8 mouse cellular contexts compared by ENCODE assay signal in genomic region chr11:88186947-88187243, GRCm38 (mm10). TPM values are rescaled to one million over a fixed set of nuclear protein-coding genes. Genes with fewer than 3 reads are reported as not detected.
DNase-seq lines count a peak whose midpoint lies in the region; ATAC-seq and TF ChIP-seq lines count a peak whose summit lies in the region.

No protein-coding gene starts in this region.

- peak overlapping the region; percentile 43 for H3K4me2 ChIP-seq in embryonic facial prominence, embryonic 12.5 days (replicated peaks)
- H3K4me2 ChIP-seq in hindbrain, postnatal 0 days (ENCODE audit: low read depth, low read length), result no peak overlapping the region
- H3K4me2 ChIP-seq in neural tube, embryonic 12.5 days (replicated peaks), result peak overlapping the region; percentile 42

- no peaks in the 10 kb centered on the region for H3K9me3 ChIP-seq in embryonic facial prominence, embryonic 12.5 days
- H3K9me3 ChIP-seq in hindbrain, postnatal 0 days (ENCODE audit: low read length), result no peaks in the 10 kb centered on the region
- H3K9me3 ChIP-seq in neural tube, embryonic 12.5 days, result no peaks in the 10 kb centered on the region

- no peak overlapping the region for H3K9ac ChIP-seq in embryonic facial prominence, embryonic 12.5 days
- H3K9ac ChIP-seq in hindbrain, postnatal 0 days (replicated peaks; ENCODE audit: low read length), result peak overlapping the region; percentile 18; the same call in 1 of the 2 replicates
- no peak overlapping the region for H3K9ac ChIP-seq in neural tube, embryonic 12.5 days

- peak overlapping the region; percentile 54; the same call in 1 of the 2 replicates for H3K27ac ChIP-seq in kidney, adult 2 months (ENCODE audit: insufficient read depth, low read depth, low read length)
- H3K27ac ChIP-seq in embryonic facial prominence, embryonic 12.5 days, result peak overlapping the region; percentile 61
- peak overlapping the region; percentile 64; the same call in 1 of the 2 replicates for H3K27ac ChIP-seq in hindbrain, postnatal 0 days
- no peak overlapping the region for H3K27ac ChIP-seq in neural tube, embryonic 12.5 days

- H3K27me3 ChIP-seq in kidney, adult 2 months (replicated peaks; ENCODE audit: control insufficient read depth, insufficient read depth, low read length), result no peaks in the 10 kb centered on the region
- peaks cover 11% of the 10 kb centered on the region for H3K27me3 ChIP-seq in embryonic facial prominence, embryonic 12.5 days
- H3K27me3 ChIP-seq in hindbrain, postnatal 0 days (ENCODE audit: insufficient read depth, low read length), result peaks cover 6% of the 10 kb centered on the region; the same call in 1 of the 2 replicates
- H3K27me3 ChIP-seq in neural tube, embryonic 12.5 days (replicated peaks), result peaks cover 9% of the 10 kb centered on the region

- no peak for DNase-seq in kidney, adult 2 months
- no peak for DNase-seq in kidney, postnatal 4 days
- DNase-seq in hindbrain, postnatal 0 days (ENCODE audit: low spot score), result no peak
- DNase-seq in adrenal gland, postnatal 25 days, result no peak
- no peak for DNase-seq in urinary bladder, postnatal 10 days (ENCODE audit: low spot score)
- no peak for DNase-seq in adrenal gland, postnatal 14 days

- 43% methylated on average over 2 of the region's 2 CpGs for WGBS in kidney, adult 2 months
- WGBS in embryonic facial prominence, embryonic 12.5 days, result 49% methylated on average over 2 of the region's 2 CpGs
- 40% methylated on average over 2 of the region's 2 CpGs for WGBS in hindbrain, postnatal 0 days
- WGBS in neural tube, embryonic 12.5 days, result 41% methylated on average over 2 of the region's 2 CpGs

- ATAC-seq in embryonic facial prominence, embryonic 12.5 days (ENCODE audit: insufficient number of reproducible peaks, insufficient read depth, low FRiP score, low TSS enrichment), result no peak
- ATAC-seq in hindbrain, postnatal 0 days, result no peak
- no peak for ATAC-seq in neural tube, embryonic 12.5 days (ENCODE audit: low FRiP score, low read depth)

- peaks cover 17% of the 10 kb centered on the region for H3K4me1 ChIP-seq in kidney, adult 2 months (ENCODE audit: control insufficient read depth, insufficient read depth, low read length)
- H3K4me1 ChIP-seq in embryonic facial prominence, embryonic 12.5 days, result peaks cover 26% of the 10 kb centered on the region
- peaks cover 13% of the 10 kb centered on the region for H3K4me1 ChIP-seq in hindbrain, postnatal 0 days (ENCODE audit: insufficient read depth, low read length)
- H3K4me1 ChIP-seq in neural tube, embryonic 12.5 days, result peaks cover 22% of the 10 kb centered on the region

- TF ChIP-seq CTCF in kidney, adult 2 months (conservative IDR thresholded peaks at IDR 0.05; ENCODE audit: insufficient read depth, insufficient read length, low read depth, low read length), result no peak
- no peak for TF ChIP-seq CTCF in hindbrain, postnatal 0 days (IDR thresholded peaks at IDR 0.05; ENCODE audit: low read depth)

- H3K36me3 ChIP-seq in kidney, adult 2 months (ENCODE audit: control insufficient read depth, insufficient read depth, low read length), result no peaks in the 10 kb centered on the region
- H3K36me3 ChIP-seq in embryonic facial prominence, embryonic 12.5 days, result peaks cover 32% of the 10 kb centered on the region
- peaks cover 15% of the 10 kb centered on the region for H3K36me3 ChIP-seq in hindbrain, postnatal 0 days (ENCODE audit: insufficient read depth, low read length)
- H3K36me3 ChIP-seq in neural tube, embryonic 12.5 days, result peaks cover 33% of the 10 kb centered on the region

- no peak for TF ChIP-seq POLR2A in kidney, adult 2 months (IDR thresholded peaks at IDR 0.05; ENCODE audit: low read depth, low read length)

- no peak overlapping the region for H3K4me3 ChIP-seq in kidney, adult 2 months (ENCODE audit: insufficient read depth, low read depth, low read length)
- H3K4me3 ChIP-seq in embryonic facial prominence, embryonic 12.5 days, result no peak overlapping the region
- H3K4me3 ChIP-seq in hindbrain, postnatal 0 days (ENCODE audit: low read length), result no peak overlapping the region
- no peak overlapping the region for H3K4me3 ChIP-seq in neural tube, embryonic 12.5 days

RNA-seq across cellular contexts. Expression of gene Mrps23, which starts 17.3 kb away (rescaled TPM):
- polyA plus RNA-seq in kidney, adult 2 months (2012; rRNA removed), result 53.0 and 61.6 TPM in 2 replicates
- polyA plus RNA-seq in embryonic facial prominence, embryonic 12.5 days (2016; fragmentation: Nextera tagmentation; extraction: Ambion mirVana), result 63.2 and 65.3 TPM in 2 replicates
- 29.0 and 48.7 TPM in 2 replicates for total RNA-seq in hindbrain, postnatal 0 days (2014; rRNA removed)
- polyA plus RNA-seq in hindbrain, postnatal 0 days (2015; fragmentation: Nextera tagmentation; extraction: Ambion mirVana), result 66.4 and 67.1 TPM in 2 replicates
- 70.1 and 71.6 TPM in 2 replicates for polyA plus RNA-seq in neural tube, embryonic 12.5 days (2016; fragmentation: Nextera tagmentation; extraction: Ambion mirVana)
- 133 and 199 TPM in 2 replicates for total RNA-seq in adrenal gland, postnatal 25 days (2021)
- 173 and 176 TPM in 2 replicates for total RNA-seq in adrenal gland, postnatal 14 days (2021)
